Mouse (Mus musculus) heart, embryonic 14.5 days (tissue): Measurements from ENCODE around the gene Efr3b. TPM values are rescaled to one million over a fixed set of nuclear protein-coding genes. Genes with fewer than 3 reads are reported as not detected.

Experiments used
- ATAC-seq: fragments of 200-750 bp; cut with Nextera tagmentation; 2 replicates; pipeline ENCODE4 v1.8.0; 2017; ENCODE audit warnings: low read depth, moderate TSS enrichment; ENCODE audit not compliant: insufficient number of reproducible peaks, insufficient read depth, low FRiP score
- H3K27ac ChIP-seq, 2 experiments: fragments of 200-500 bp in 1 of 2; fragments of 300-500 bp in 1 of 2; sonication (generic) in 1 of 2; replicated peaks in 1 of 2; 2 replicates each; pipeline ENCODE4 v1.5.1; 2012 to 2014; ENCODE audit warnings: low read depth in 2 of 2, low read length in 2 of 2, control low read depth in 1 of 2, mild to moderate bottlenecking in 1 of 2, mixed read lengths in 1 of 2; ENCODE audit not compliant: control insufficient read depth in 1 of 2, insufficient read depth in 1 of 2
- H3K27me3 ChIP-seq: fragments of 300-500 bp; sonication (generic); 2 replicates; pipeline ENCODE4 v1.6.1; 2014; ENCODE audit warnings: mild to moderate bottlenecking, low read length, control low read depth; ENCODE audit not compliant: control insufficient read depth, insufficient read depth
- H3K36me3 ChIP-seq: fragments of 300-500 bp; sonication (generic); 2 replicates; pipeline ENCODE4 v1.6.1; 2014; ENCODE audit warnings: mild to moderate bottlenecking, control low read depth, low read length, mixed read lengths; ENCODE audit not compliant: control insufficient read depth, insufficient read depth
- H3K4me1 ChIP-seq, 2 experiments: fragments of 200-500 bp in 1 of 2; fragments of 300-500 bp in 1 of 2; sonication (generic) in 1 of 2; 2 replicates each; pipeline ENCODE4 v1.6.1; 2012 to 2014; ENCODE audit warnings: low read length in 2 of 2, control low read depth in 1 of 2, mixed read lengths in 1 of 2; ENCODE audit not compliant: control insufficient read depth in 2 of 2, insufficient read depth in 2 of 2
- H3K4me2 ChIP-seq: fragments of 300-500 bp; sonication (generic); 2 replicates; pipeline ENCODE4 v1.6.1; 2014; ENCODE audit warnings: mild to moderate bottlenecking, low read length
- H3K4me3 ChIP-seq, 2 experiments: fragments of 200-500 bp in 1 of 2; fragments of 300-500 bp in 1 of 2; sonication (generic) in 1 of 2; 2 replicates each; pipeline ENCODE4 v1.5.1; 2012 to 2014; ENCODE audit warnings: low read length in 2 of 2, mild to moderate bottlenecking in 2 of 2, control low read depth in 1 of 2, low read depth in 1 of 2, moderate library complexity in 1 of 2; ENCODE audit not compliant: control insufficient read depth in 1 of 2, insufficient read depth in 1 of 2
- H3K9ac ChIP-seq: fragments of 300-500 bp; sonication (generic); 2 replicates; pipeline ENCODE4 v1.6.1; 2014; ENCODE audit warnings: mild to moderate bottlenecking, low read length
- H3K9me3 ChIP-seq: fragments of 300-500 bp; sonication (generic); 2 replicates; pipeline ENCODE4 v1.6.1; 2016; ENCODE audit warnings: low read length, control low read depth; ENCODE audit not compliant: control insufficient read depth
- WGBS: fragments of 180-500 bp; shearing (Covaris S2); extraction: QIAGEN DNeasy Blood & Tissue Kit; methylation state at CpG from one replicate; pipeline ENCODE4 v1.1.7; 2014; 5-methylcytosine and 5-hydroxymethylcytosine counted together
- polyA plus RNA-seq: library from polyadenylated mRNA; unstranded; fragments of >200 nt; fragmentation: Nextera tagmentation; extraction: Ambion mirVana; gene quantifications from 2 replicates; pipeline ENCODE4 v1.2.1, GENCODE M21; 2014

The Efr3b gene
- polyA plus RNA-seq, 1 experiment from 2014 or later = 4.4 TPM

DNA sequence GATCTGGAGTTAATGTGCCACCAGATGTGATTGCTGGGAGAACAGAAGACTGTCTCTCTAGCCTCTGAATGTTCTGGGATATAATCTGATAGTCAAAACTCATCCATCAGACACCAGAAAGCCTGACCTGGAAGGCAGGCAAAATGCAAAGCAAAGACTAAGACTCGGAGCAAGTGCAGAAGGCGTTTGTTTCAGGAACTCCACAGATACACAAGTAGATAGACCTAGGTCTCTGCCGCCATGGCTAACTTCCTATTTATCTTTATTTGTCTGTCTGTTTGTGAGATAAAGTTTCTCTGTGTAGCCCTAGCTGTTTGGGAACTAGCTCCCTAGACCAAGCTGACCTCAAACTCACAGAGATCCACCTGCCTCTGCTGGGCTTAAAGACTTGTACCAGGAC is 14.9 kb upstream of the Efr3b start:
- Histone ChIP-seq H3K4me2 (no peak overlapping the region), H3K36me3 (no peaks in the 10 kb centered on the region), H3K9me3 (no peaks in the 10 kb centered on the region), H3K4me3 (no peak overlapping the region), H3K27me3 (no peaks in the 10 kb centered on the region), H3K4me1 (peaks cover 19 to 25% of the 10 kb centered on the region in 2 experiments), H3K9ac (no peak overlapping the region), H3K27ac (no peak overlapping the region)
- ATAC-seq = no peak
- 70% methylated on average over 3 of the region's 3 CpGs for WGBS

- ATAC-seq = no peak
- Histone ChIP-seq H3K4me2 (peak overlapping the region; percentile 7; the same call in 1 of the 2 replicates), H3K27me3 (no peaks in the 10 kb centered on the region), H3K4me1 (peaks cover 19% of the 10 kb centered on the region in 2 experiments), H3K27ac (no peak overlapping the region), H3K36me3 (no peaks in the 10 kb centered on the region), H3K4me3 (no peak overlapping the region), H3K9me3 (no peaks in the 10 kb centered on the region), H3K9ac (no peak overlapping the region)
- WGBS = 10% methylated on average over 9 of the region's 9 CpGs
Measured at GRCm38 (mm10) chr12:4050861-4051425, 12.2 kb upstream of the Efr3b start.

GRCm38 (mm10) chr12:4048031-4048430 is 9.3 kb upstream of the Efr3b start:
- Histone ChIP-seq H3K9ac (no peak overlapping the region), H3K4me1 (peaks cover 18 to 19% of the 10 kb centered on the region in 2 experiments), H3K4me2 (no peak overlapping the region), H3K4me3 (no peak overlapping the region), H3K9me3 (no peaks in the 10 kb centered on the region), H3K27ac (no peak overlapping the region), H3K36me3 (no peaks in the 10 kb centered on the region), H3K27me3 (no peaks in the 10 kb centered on the region)
- 49% methylated on average over 6 of the region's 6 CpGs for WGBS
- ATAC-seq = no peak

- WGBS = 9% methylated on average over 1 of the region's 1 CpGs
- ATAC-seq = peak; percentile 59
- H3K9ac ChIP-seq = no peak overlapping the region
- H3K4me2 ChIP-seq = peak overlapping the region; percentile 31; the same call in 1 of the 2 replicates
- H3K36me3 ChIP-seq = no peaks in the 10 kb centered on the region
- H3K4me3 ChIP-seq = no peak overlapping the region
- H3K27me3 ChIP-seq = no peaks in the 10 kb centered on the region
- H3K4me1 ChIP-seq = peaks cover 27 to 30% of the 10 kb centered on the region in 2 experiments
- H3K9me3 ChIP-seq = no peaks in the 10 kb centered on the region
- peak overlapping the region; percentile 61 to 71 for H3K27ac ChIP-seq
Measured at GRCm38 (mm10) chr12:4045992-4046391, 7.3 kb upstream of the Efr3b start.

DNA sequence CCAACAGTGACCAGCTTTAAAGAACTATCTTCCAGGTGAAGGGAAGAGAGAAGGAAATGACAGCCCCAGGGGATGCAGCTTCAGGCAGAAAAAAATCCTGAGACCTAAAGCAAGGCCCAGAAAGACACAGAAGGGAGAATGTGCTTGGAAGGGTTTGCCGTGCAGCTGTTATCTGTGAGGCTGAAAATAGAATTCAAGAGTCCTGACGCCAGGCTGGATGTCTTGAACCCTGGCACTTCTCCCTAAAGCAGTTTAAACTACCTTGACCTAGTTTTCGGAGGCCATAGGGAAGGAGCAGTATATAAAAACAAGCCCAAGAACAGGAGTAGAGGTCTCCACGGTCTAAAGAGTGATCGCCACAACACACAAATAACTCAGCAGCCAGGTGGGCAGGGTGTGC is 3.7 kb upstream of the Efr3b start:
- no peaks in the 10 kb centered on the region for H3K36me3 ChIP-seq
- WGBS = 24% methylated on average over 5 of the region's 5 CpGs
- peak overlapping the region; percentile 28; the same call in 1 of the 2 replicates for H3K9ac ChIP-seq
- no peaks in the 10 kb centered on the region; the same call in 1 of the 2 replicates for H3K27me3 ChIP-seq
- H3K27ac ChIP-seq = peak overlapping the region; percentile 54 to 72
- H3K4me2 ChIP-seq = peak overlapping the region; percentile 32; the same call in 1 of the 2 replicates
- no peak for ATAC-seq
- H3K4me1 ChIP-seq = peaks cover 21 to 33% of the 10 kb centered on the region in 2 experiments
- H3K4me3 ChIP-seq = no peak overlapping the region
- H3K9me3 ChIP-seq = no peaks in the 10 kb centered on the region

DNA sequence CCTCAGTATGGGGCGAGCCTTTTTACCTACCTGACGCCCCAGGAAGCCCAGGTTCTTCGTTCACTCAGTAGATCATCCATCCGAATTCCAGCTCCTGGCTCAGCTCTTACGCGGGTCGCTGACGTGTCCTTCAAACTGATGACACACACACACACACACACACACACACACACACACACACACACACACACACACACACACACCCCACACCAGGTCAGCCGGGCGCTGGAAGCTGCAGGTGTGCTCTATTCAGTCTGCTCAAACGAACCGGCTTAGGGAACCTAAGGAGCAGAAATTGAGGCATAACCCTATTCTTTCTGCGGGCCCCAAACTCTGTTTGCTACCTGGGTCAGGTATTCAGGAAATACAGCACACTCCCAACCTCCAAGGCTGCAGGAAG is 331 bp upstream of the Efr3b start:
- WGBS = 3% methylated on average over 13 of the region's 13 CpGs
- peak overlapping the region; percentile 67 to 68 for H3K4me3 ChIP-seq
- peak overlapping the region; percentile 82 for H3K9ac ChIP-seq
- ATAC-seq = no peak
- H3K4me2 ChIP-seq = peak overlapping the region; percentile 73
- H3K27ac ChIP-seq = no peak overlapping the region
- H3K4me1 ChIP-seq = peaks cover 20 to 38% of the 10 kb centered on the region in 2 experiments
- H3K27me3 ChIP-seq = no peaks in the 10 kb centered on the region; the same call in 1 of the 2 replicates
- H3K36me3 ChIP-seq = no peaks in the 10 kb centered on the region
- H3K9me3 ChIP-seq = no peaks in the 10 kb centered on the region

GRCm38 (mm10) chr12:4037511-4037910 is 1.2 kb downstream of the Efr3b start:
- H3K4me3 ChIP-seq = peak overlapping the region; percentile 67 to 68
- peaks cover 17 to 44% of the 10 kb centered on the region in 2 experiments for H3K4me1 ChIP-seq
- no peaks in the 10 kb centered on the region; the same call in 1 of the 2 replicates for H3K27me3 ChIP-seq
- ATAC-seq = no peak
- no peaks in the 10 kb centered on the region for H3K9me3 ChIP-seq
- peak overlapping the region; percentile 73 for H3K4me2 ChIP-seq
- WGBS = 23% methylated on average over 5 of the region's 5 CpGs
- H3K9ac ChIP-seq = peak overlapping the region; percentile 82
- no peak overlapping the region for H3K27ac ChIP-seq
- H3K36me3 ChIP-seq = no peaks in the 10 kb centered on the region

GRCm38 (mm10) chr12:4036157-4036556 is 2.6 kb downstream of the Efr3b start:
- Histone ChIP-seq H3K27me3 (no peaks in the 10 kb centered on the region; the same call in 1 of the 2 replicates), H3K36me3 (no peaks in the 10 kb centered on the region), H3K9ac (no peak overlapping the region), H3K27ac (no peak overlapping the region), H3K4me1 (peaks cover 9 to 34% of the 10 kb centered on the region in 2 experiments), H3K4me2 (no peak overlapping the region), H3K4me3 (no peak overlapping the region), H3K9me3 (no peaks in the 10 kb centered on the region)
- no peak for ATAC-seq
- 72% methylated on average over 5 of the region's 5 CpGs for WGBS
